Mouse (Mus musculus): ENCODE data around the gene Mospd3. TPM values are rescaled to one million over a fixed set of nuclear protein-coding genes. Genes with fewer than 3 reads are reported as not detected.

The Mospd3 gene
- polyA plus RNA-seq (2014; fragmentation: Nextera tagmentation; extraction: Ambion mirVana), result 19.0 and 19.8 TPM in 2 replicates

- under 1% methylated on average over 41 of the region's 41 CpGs for WGBS
- Histone ChIP-seq H3K4me2 (peak within 1 kb of the TSS; percentile 92), H3K4me3 (ENCODE audit: low read depth, low read length) (peak within 1 kb of the TSS; percentile 49), H3K9ac (ENCODE audit: low read length) (peak within 1 kb of the TSS; percentile 74), H3K9me3 (ENCODE audit: control insufficient read depth, low read length) (no peaks in the 10 kb centered on the region), H3K36me3 (ENCODE audit: control insufficient read depth, insufficient read depth, low read length) (no peaks in the 10 kb centered on the region; the same call in 1 of the 2 replicates), H3K27ac (ENCODE audit: low read depth, low read length) (peak within 1 kb of the TSS; percentile 61; the same call in 1 of the 2 replicates), H3K27me3 (ENCODE audit: control insufficient read depth, insufficient read depth, low read length) (no peaks in the 10 kb centered on the region), H3K4me1 (ENCODE audit: control insufficient read depth, insufficient read depth, low read length) (peaks cover 14% of the 10 kb centered on the region)
- peak; percentile 95 for ATAC-seq (ENCODE audit: low FRiP score)
- DNase-seq (ENCODE audit: low spot score, missing footprints), result peak; percentile 100
These were observed at the start of gene Mospd3 for GRCm38 (mm10) chr5:137600619-137601364. Gene Mospd3, minus strand, starts transcription at chr5:137601058.

GRCm38 (mm10) chr5:137649669-137650571 lies 49.1 kb upstream of the Mospd3 start:
- Histone ChIP-seq H3K4me2 (0 out of 2 replicates have a peak overlapping the region, but pooled peaks have one; percentile 11), H3K4me3 (ENCODE audit: low read depth, low read length) (no peak overlapping the region), H3K4me1 (ENCODE audit: control insufficient read depth, insufficient read depth, low read length) (peaks cover 15% of the 10 kb centered on the region), H3K27ac (ENCODE audit: low read depth, low read length) (no peak overlapping the region), H3K9me3 (ENCODE audit: control insufficient read depth, low read length) (no peaks in the 10 kb centered on the region), H3K36me3 (ENCODE audit: control insufficient read depth, insufficient read depth, low read length) (peaks cover 2% of the 10 kb centered on the region; the same call in 1 of the 2 replicates), H3K9ac (ENCODE audit: low read length) (peak overlapping the region; percentile 33; the same call in 1 of the 2 replicates), H3K27me3 (ENCODE audit: control insufficient read depth, insufficient read depth, low read length) (peaks cover 15% of the 10 kb centered on the region)
- DNase-seq (ENCODE audit: low spot score, missing footprints), result peak; percentile 89
- WGBS, result 11% methylated on average over 18 of the region's 18 CpGs
- ATAC-seq (ENCODE audit: low FRiP score), result peak; percentile 51; the same call in 1 of the 2 replicates

DNA sequence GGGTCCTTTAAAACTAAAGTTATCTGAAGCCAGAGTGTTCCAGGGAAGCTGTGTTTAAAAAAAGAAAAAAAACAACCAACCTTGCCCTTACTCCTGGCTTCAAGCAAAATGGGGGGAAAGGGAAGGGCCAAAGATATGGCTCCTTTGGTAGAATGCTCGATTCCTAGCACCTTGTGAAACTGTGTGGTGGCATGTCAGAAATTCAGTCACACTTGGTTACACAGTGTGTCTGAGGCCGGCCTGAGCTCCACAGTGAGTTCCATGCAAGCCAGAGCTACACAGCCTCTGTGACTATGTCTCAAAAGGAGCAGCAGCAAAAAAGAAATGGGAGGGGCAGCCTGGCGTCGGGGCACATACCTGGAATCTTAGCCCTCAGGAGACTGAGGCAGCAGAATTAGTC lies 48.4 kb upstream of the Mospd3 start:
- no peak overlapping the region for H3K27ac ChIP-seq (ENCODE audit: low read depth, low read length)
- no peak for ATAC-seq (ENCODE audit: low FRiP score)

DNA sequence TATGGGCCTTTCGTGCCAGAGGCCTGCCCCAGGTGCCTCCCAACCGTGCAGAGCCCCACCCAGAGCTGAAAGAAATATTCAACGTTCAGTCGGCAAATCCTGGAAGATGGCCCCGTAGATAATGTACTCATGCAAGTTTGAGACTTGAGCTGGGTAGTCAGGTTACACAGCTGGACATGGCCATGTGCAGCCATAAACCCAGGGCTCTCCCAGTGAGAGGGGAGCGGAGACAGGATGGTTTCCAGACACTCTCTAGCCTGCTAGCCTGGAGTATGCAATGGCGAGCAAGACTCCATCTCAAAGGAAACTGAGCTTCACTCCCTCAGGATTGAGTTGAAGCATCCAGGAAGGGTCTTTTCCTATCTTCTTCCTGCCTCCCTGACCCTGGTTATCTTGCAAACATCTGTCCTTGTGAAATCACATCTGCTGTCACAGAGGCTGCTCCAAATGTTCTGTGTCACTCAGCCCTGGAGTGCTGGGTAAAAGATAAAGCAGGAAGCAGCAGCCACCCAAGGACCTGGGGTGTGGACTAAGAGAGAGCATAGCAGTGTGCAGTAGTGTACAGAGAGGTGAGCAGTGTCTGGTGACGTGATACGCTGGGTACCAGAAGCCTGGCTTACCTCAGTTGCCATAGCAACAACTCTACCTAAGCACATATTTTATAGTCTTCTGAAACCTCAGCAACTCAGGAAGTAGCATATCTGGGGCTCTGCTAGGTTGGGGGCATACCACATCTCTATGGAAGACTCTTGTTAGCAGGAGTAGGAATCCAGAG lies 47.2 kb upstream of the Mospd3 start:
- Histone ChIP-seq H3K36me3 (ENCODE audit: control insufficient read depth, insufficient read depth, low read length) (peaks cover 2% of the 10 kb centered on the region; the same call in 1 of the 2 replicates), H3K4me3 (ENCODE audit: low read depth, low read length) (no peak overlapping the region), H3K4me2 (no peak overlapping the region), H3K27ac (ENCODE audit: low read depth, low read length) (no peak overlapping the region), H3K4me1 (ENCODE audit: control insufficient read depth, insufficient read depth, low read length) (peaks cover 15% of the 10 kb centered on the region), H3K9me3 (ENCODE audit: control insufficient read depth, low read length) (no peaks in the 10 kb centered on the region), H3K27me3 (ENCODE audit: control insufficient read depth, insufficient read depth, low read length) (peaks cover 27% of the 10 kb centered on the region), H3K9ac (ENCODE audit: low read length) (no peak overlapping the region)
- ATAC-seq (ENCODE audit: low FRiP score) (no peak), DNase-seq (ENCODE audit: low spot score, missing footprints) (no peak)
- 78% methylated on average over 9 of the region's 9 CpGs for WGBS

More for the DNA sequence above, 48.4 kb upstream of the Mospd3 start:
- H3K27me3 ChIP-seq (ENCODE audit: control insufficient read depth, insufficient read depth, low read length), result peaks cover 21% of the 10 kb centered on the region
- H3K9me3 ChIP-seq (ENCODE audit: control insufficient read depth, low read length), result no peaks in the 10 kb centered on the region
- no peak overlapping the region for H3K9ac ChIP-seq (ENCODE audit: low read length)
- WGBS, result 19% methylated on average over 4 of the region's 4 CpGs
- H3K36me3 ChIP-seq (ENCODE audit: control insufficient read depth, insufficient read depth, low read length), result peaks cover 2% of the 10 kb centered on the region; the same call in 1 of the 2 replicates
- peaks cover 15% of the 10 kb centered on the region for H3K4me1 ChIP-seq (ENCODE audit: control insufficient read depth, insufficient read depth, low read length)
- H3K4me3 ChIP-seq (ENCODE audit: low read depth, low read length), result no peak overlapping the region
- DNase-seq (ENCODE audit: low spot score, missing footprints), result no peak
- no peak overlapping the region for H3K4me2 ChIP-seq

DNA sequence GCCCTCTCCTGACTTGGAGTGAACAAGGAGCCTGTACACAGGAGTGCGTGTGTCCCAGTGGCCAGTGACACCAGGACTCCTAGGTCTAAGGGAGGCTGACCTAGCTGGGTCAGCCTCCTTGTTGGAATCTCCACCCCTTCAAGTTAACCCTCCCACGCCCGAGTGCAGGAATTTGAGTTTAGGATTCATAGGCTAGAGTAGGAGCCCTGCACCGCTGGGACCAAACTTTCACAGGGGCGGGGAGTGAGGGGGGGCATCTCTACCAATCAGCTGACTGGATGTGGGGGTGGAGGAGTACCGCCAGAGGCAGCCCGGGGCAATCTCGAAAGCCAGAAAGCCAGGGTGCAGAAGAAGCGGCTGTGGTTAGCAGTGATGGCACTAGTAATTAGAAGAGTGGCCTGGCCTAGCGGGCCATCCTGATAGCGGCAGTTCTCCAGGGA lies 44.8 kb upstream of the Mospd3 start, which contains the start of gene Irs3:
TSS of gene Irs3 (minus strand) at position 63 of the 440 bp plus-strand sequence.
- H3K27me3 ChIP-seq (ENCODE audit: control insufficient read depth, insufficient read depth, low read length), result peaks cover 27% of the 10 kb centered on the region
- no peak within 1 kb of the TSS for H3K9ac ChIP-seq (ENCODE audit: low read length)
- H3K27ac ChIP-seq (ENCODE audit: low read depth, low read length), result no peak within 1 kb of the TSS
- H3K36me3 ChIP-seq (ENCODE audit: control insufficient read depth, insufficient read depth, low read length), result peaks cover 7% of the 10 kb centered on the region
- peak within 1 kb of the TSS; percentile 33 for H3K4me2 ChIP-seq
- H3K4me3 ChIP-seq (ENCODE audit: low read depth, low read length), result 0 out of 2 replicates have a peak within 1 kb of the TSS, but pooled peaks have one; percentile 14
- 13% methylated on average over 11 of the region's 11 CpGs for WGBS
- H3K4me1 ChIP-seq (ENCODE audit: control insufficient read depth, insufficient read depth, low read length), result peaks cover 15% of the 10 kb centered on the region
- H3K9me3 ChIP-seq (ENCODE audit: control insufficient read depth, low read length), result no peaks in the 10 kb centered on the region
- DNase-seq (ENCODE audit: low spot score, missing footprints) (no peak), ATAC-seq (ENCODE audit: low FRiP score) (no peak)

DNA sequence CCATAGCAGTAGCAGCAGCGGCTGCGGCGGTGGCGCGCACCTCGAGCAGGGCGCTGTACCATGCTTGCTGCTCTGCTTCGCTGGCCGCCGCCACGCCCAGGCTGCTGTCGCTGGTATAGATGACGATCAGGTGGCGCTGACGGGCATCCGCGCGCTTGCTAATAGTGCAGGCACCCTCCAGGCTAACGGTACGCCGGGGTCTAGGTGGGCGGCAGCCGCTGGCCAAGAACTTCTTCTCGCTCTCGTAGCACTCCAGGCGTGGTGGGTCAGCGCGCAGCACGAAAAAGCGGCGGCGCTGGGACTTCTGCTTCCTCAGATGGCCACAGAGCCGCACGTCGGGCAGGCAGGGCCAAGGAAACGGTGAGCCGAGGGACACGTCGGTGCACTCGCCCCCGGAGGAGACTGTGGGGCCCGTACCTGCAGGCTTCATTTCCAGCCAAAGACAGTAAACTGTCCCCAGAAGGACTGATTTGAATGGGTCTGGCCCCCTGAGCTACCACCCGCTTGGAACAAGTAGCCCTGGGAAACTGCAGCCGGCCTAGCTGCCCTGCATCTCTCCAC lies 44.3 kb upstream of the Mospd3 start:
- Histone ChIP-seq H3K27me3 (ENCODE audit: control insufficient read depth, insufficient read depth, low read length) (peaks cover 27% of the 10 kb centered on the region), H3K36me3 (ENCODE audit: control insufficient read depth, insufficient read depth, low read length) (peaks cover 12% of the 10 kb centered on the region), H3K4me1 (ENCODE audit: control insufficient read depth, insufficient read depth, low read length) (peaks cover 11% of the 10 kb centered on the region), H3K9me3 (ENCODE audit: control insufficient read depth, low read length) (no peaks in the 10 kb centered on the region), H3K9ac (ENCODE audit: low read length) (no peak overlapping the region), H3K4me3 (ENCODE audit: low read depth, low read length) (0 out of 2 replicates have a peak overlapping the region, but pooled peaks have one; percentile 14), H3K4me2 (peak overlapping the region; percentile 33), H3K27ac (ENCODE audit: low read depth, low read length) (no peak overlapping the region)
- ATAC-seq (ENCODE audit: low FRiP score) (no peak), DNase-seq (ENCODE audit: low spot score, missing footprints) (peak; percentile 92)
- 3% methylated on average over 44 of the region's 44 CpGs for WGBS

DNA sequence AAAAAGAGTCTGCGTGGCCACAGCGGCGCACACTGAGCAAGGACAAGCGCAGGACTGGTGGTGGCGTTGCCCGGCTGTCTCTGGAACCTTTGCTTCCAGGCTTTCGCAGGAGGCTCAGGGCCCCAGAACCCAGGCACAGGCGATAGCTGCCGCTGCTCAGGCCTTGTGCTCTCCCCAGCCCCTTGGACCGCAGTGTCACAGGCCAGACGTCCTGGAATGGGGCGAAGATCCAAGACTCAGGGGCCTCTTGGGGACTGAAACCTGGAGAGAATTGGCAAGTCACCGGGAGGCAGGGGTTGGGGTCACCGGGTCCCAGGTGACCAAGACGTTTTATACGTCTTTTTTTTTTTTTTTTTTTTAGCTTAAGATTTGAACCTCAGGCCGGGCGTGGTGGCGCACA lies 43.6 kb upstream of the Mospd3 start:
- H3K4me1 ChIP-seq (ENCODE audit: control insufficient read depth, insufficient read depth, low read length), result peaks cover 4% of the 10 kb centered on the region; the same call in 1 of the 2 replicates
- ATAC-seq (ENCODE audit: low FRiP score) (no peak), DNase-seq (ENCODE audit: low spot score, missing footprints) (peak; percentile 89)
- H3K27me3 ChIP-seq (ENCODE audit: control insufficient read depth, insufficient read depth, low read length), result peaks cover 27% of the 10 kb centered on the region
- no peak overlapping the region for H3K27ac ChIP-seq (ENCODE audit: low read depth, low read length)
- H3K4me2 ChIP-seq, result no peak overlapping the region
- H3K36me3 ChIP-seq (ENCODE audit: control insufficient read depth, insufficient read depth, low read length), result peaks cover 17% of the 10 kb centered on the region
- WGBS, result 32% methylated on average over 19 of the region's 19 CpGs
- H3K9ac ChIP-seq (ENCODE audit: low read length), result no peak overlapping the region
- no peak overlapping the region for H3K4me3 ChIP-seq (ENCODE audit: low read depth, low read length)
- H3K9me3 ChIP-seq (ENCODE audit: control insufficient read depth, low read length), result no peaks in the 10 kb centered on the region

DNA sequence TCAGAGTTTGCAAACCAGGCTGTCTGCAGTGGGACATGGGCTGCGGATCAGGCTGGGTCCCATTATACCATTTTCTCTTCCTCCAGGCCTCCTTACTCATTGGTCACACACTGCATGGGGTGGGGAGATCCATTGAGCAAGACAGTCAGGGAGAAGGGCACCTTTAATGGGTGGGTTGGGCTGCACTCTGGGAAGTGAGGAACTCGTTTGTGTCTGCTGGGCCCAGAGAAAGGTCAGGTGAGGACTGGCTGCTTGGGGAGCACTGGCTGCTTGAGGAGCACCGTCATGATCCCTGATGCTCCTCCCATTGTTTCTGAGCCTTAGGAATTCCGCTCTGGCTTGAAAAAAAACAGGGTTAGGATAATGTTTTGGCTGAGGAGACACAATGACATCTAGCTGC lies 42.0 kb upstream of the Mospd3 start:
- Histone ChIP-seq H3K36me3 (ENCODE audit: control insufficient read depth, insufficient read depth, low read length) (peaks cover 25% of the 10 kb centered on the region), H3K9me3 (ENCODE audit: control insufficient read depth, low read length) (no peaks in the 10 kb centered on the region), H3K27me3 (ENCODE audit: control insufficient read depth, insufficient read depth, low read length) (peaks cover 27% of the 10 kb centered on the region), H3K4me3 (ENCODE audit: low read depth, low read length) (no peak overlapping the region), H3K4me2 (no peak overlapping the region), H3K27ac (ENCODE audit: low read depth, low read length) (no peak overlapping the region), H3K9ac (ENCODE audit: low read length) (no peak overlapping the region), H3K4me1 (ENCODE audit: control insufficient read depth, insufficient read depth, low read length) (0 out of 2 replicates have a peak, but pooled peaks cover 2% of the 10 kb centered on the region)
- no peak for ATAC-seq (ENCODE audit: low FRiP score)
- WGBS, result 58% methylated on average over 4 of the region's 4 CpGs
- no peak for DNase-seq (ENCODE audit: low spot score, missing footprints)

Data from midbrain, embryonic 11.5 days (tissue).